Mouse (Mus musculus) gastrocnemius, adult 2 months (tissue): Measurements from ENCODE around the gene Hist1h2ad. TPM values are rescaled to one million over a fixed set of nuclear protein-coding genes. Genes with fewer than 3 reads are reported as not detected.
"Not testable (repeated sequence)": the region's sequence is repeated elsewhere in the genome, so short reads cannot be mapped to it uniquely, and the experiment has no call there.

Experiments used
- DNase-seq: peaks from one replicate; pipeline ENCODE4 v3.0.0; 2022
- H3K27ac ChIP-seq: fragments of 200-600 bp; 2 replicates; pipeline ENCODE4 v1.8.1; 2022; ENCODE audit warnings: mild to moderate bottlenecking
- H3K4me3 ChIP-seq: fragments of 200-600 bp; 2 replicates; pipeline ENCODE4 v1.8.1; 2022; ENCODE audit warnings: mild to moderate bottlenecking, moderate library complexity
- CTCF ChIP-seq: fragments of 200-600 bp; IDR thresholded peaks from 2 replicates; pipeline ENCODE4 v1.8.1; 2022; ENCODE audit warnings: antibody characterized with exemption, mild to moderate bottlenecking, moderate library complexity
- intact Hi-C: fragments of 180-260 bp; cut with DNase I; formaldehyde crosslinking; loops from one replicate; pipeline ENCODE4 v1.15.1; 2025
- total RNA-seq, 2 experiments: library from RNA; stranded (reverse); gene quantifications; 2 replicates each; pipeline ENCODE4 v1.2.3; 2021

The Hist1h2ad gene
- total RNA-seq, 2 experiments from 2014 or later = 1.0 to 1.3 TPM

- peak overlapping the region; percentile 85 for H3K4me3 ChIP-seq
- TF ChIP-seq CTCF = no peak
- H3K27ac ChIP-seq = peak overlapping the region; percentile 95
Observed at GRCm38 (mm10) chr13:23586940-23587225, 12.7 kb downstream of the Hist1h2ad start.

DNA sequence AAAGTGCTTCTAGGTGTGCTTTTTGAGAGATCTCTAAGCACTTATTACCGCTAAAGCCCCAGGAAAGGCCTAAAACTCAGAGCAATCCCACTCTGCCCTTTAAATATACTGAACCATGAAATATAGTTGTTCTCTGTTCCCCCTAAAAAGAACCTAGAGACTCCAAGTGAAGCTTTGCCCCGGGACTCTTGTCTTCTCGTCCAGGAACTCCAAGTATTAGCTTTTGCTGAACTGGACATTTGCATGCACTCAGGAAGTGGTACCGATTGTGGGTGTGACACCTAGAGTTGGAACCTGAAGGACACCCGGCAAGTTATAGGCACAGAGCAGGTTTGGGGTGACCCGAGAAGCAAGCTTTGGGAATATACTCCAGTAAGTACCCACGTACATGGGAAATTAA lies 17.0 kb downstream of the Hist1h2ad start:
- DNase-seq = no peak
- no peak overlapping the region for H3K27ac ChIP-seq
- intact Hi-C loops = no loop called here

More at GRCm38 (mm10) chr13:23586940-23587225, 12.7 kb downstream of the Hist1h2ad start:
- DNase-seq = no peak
- intact Hi-C loops = loop anchor here (5.0 kb wide), 1 partner anchor 1545 kb away; the partner anchor contains the start of genes Hist1h2ag, Hist1h2bj and Hist1h4i

GRCm38 (mm10) chr13:23591886-23592285 lies 17.7 kb downstream of the Hist1h2ad start:
- intact Hi-C loops, H3K4me3 ChIP-seq, DNase-seq, H3K27ac ChIP-seq: not testable (repeated sequence)

More for the DNA sequence above, 17.0 kb downstream of the Hist1h2ad start:
- no peak overlapping the region for H3K4me3 ChIP-seq
- TF ChIP-seq CTCF = no peak

- Histone ChIP-seq H3K27ac (no peak overlapping the region), H3K4me3 (no peak overlapping the region)
- no peak for TF ChIP-seq CTCF
- no peak for DNase-seq
- intact Hi-C loops = no loop called here
Observed at GRCm38 (mm10) chr13:23592614-23593013, 18.4 kb downstream of the Hist1h2ad start.

GRCm38 (mm10) chr13:23593051-23593770 lies 19.0 kb downstream of the Hist1h2ad start:
- DNase-seq = no peak
- H3K27ac ChIP-seq = 0 out of 2 replicates have a peak overlapping the region, but pooled peaks have one; percentile 28
- no peak overlapping the region for H3K4me3 ChIP-seq
- intact Hi-C loops = no loop called here
- no peak for TF ChIP-seq CTCF

GRCm38 (mm10) chr13:23595185-23595584 lies 21.0 kb downstream of the Hist1h2ad start:
- TF ChIP-seq CTCF = no peak
- intact Hi-C loops = loop anchor here (5.0 kb wide), 1 partner anchor 73 kb away; no protein-coding TSS in a partner anchor
- no peak for DNase-seq
- Histone ChIP-seq H3K4me3 (no peak overlapping the region), H3K27ac (no peak overlapping the region)

GRCm38 (mm10) chr13:23595622-23596372 lies 21.6 kb downstream of the Hist1h2ad start:
- TF ChIP-seq CTCF = no peak
- intact Hi-C loops = loop anchor here (5.0 kb wide), 1 partner anchor 73 kb away; no protein-coding TSS in a partner anchor
- H3K27ac ChIP-seq = no peak overlapping the region
- no peak overlapping the region for H3K4me3 ChIP-seq
- no peak for DNase-seq

DNA sequence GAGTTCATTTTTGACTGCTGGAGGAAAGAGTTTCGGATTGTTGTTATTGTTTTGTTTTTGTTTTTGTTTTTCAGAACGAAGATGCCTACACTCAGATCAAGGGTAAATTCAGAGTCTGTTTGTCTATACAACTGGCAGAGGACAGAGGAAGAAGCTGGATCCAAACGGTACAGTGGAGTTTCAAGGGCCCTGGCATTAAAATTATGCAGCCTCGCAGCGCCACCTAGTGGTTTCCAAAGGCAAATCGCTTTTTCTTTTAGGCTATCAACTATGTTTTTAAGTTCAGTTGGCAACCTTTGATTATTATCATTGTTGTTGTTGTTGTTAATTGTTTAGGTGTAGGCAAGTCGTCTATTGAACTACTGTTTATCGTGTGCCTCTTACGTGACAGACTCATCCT lies 23.8 kb downstream of the Hist1h2ad start:
- peak; percentile 94 for TF ChIP-seq CTCF
- peak; percentile 80 for DNase-seq
- intact Hi-C loops = loop anchor here (1.0 to 5.0 kb wide), 2 partner anchors 76 to 174 kb away; no protein-coding TSS in a partner anchor
- Histone ChIP-seq H3K27ac (no peak overlapping the region), H3K4me3 (no peak overlapping the region)

DNA sequence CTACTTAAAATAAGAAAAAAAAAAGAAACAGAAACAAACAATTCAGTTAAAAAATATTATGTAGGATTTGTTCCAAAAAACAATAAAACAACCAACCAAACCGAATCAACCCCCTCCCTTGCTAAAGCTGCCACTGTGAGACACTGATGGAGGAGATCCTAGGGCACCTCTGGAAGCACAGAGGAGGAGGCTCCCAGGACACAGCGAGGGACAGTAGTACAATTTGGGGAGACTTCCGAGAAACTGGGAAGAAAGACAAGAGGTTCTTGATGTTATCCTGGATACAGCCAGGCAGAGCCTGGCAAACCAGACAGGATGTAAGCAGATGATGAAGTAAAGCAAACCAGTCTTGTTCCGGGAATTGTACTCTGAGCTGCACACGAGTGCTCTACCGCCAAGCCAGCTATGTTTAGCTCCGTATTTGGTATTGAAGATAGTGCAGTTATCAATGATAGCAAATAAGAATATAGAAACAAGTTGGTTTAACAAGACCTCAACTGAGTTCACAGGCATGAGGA lies 29.1 kb downstream of the Hist1h2ad start:
- intact Hi-C loops = no loop called here
- no peak for DNase-seq
- H3K27ac ChIP-seq = no peak overlapping the region
- TF ChIP-seq CTCF = no peak
- no peak overlapping the region for H3K4me3 ChIP-seq

- intact Hi-C loops = no loop called here
- no peak for TF ChIP-seq CTCF
- no peak for DNase-seq
- Histone ChIP-seq H3K4me3 (no peak overlapping the region), H3K27ac (no peak overlapping the region)
Observed at GRCm38 (mm10) chr13:23604452-23604851, 30.3 kb downstream of the Hist1h2ad start.

DNA sequence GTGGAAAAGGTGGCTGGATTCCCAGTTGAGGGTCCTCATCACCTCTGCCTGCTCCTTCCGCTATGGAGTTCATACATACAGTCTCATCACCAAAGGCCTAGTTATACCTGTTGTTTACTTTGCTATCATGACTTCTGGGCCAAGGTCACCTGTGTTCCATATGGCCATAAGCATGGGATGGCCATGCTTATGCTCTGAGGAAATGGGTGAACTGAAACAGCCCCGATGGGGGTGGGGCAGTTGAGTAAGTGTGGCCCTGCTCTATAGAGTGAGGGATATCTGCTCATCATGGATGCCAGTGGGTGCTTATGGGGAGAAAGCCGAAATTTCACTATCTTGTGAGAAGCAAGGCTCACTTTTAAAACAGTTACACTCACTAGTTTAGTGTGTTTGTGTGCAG lies 30.9 kb downstream of the Hist1h2ad start:
- no peak for TF ChIP-seq CTCF
- DNase-seq = no peak
- no peak overlapping the region for H3K4me3 ChIP-seq
- no peak overlapping the region for H3K27ac ChIP-seq
- intact Hi-C loops = no loop called here

- DNase-seq = no peak
- no peak overlapping the region for H3K4me3 ChIP-seq
- intact Hi-C loops = no loop called here
- no peak for TF ChIP-seq CTCF
- no peak overlapping the region for H3K27ac ChIP-seq
Observed at GRCm38 (mm10) chr13:23609209-23609608, 35.0 kb downstream of the Hist1h2ad start.

- intact Hi-C loops = no loop called here
- H3K27ac ChIP-seq = no peak overlapping the region
- no peak for DNase-seq
- no peak overlapping the region for H3K4me3 ChIP-seq
- no peak for TF ChIP-seq CTCF
Observed at GRCm38 (mm10) chr13:23609844-23610243, 35.7 kb downstream of the Hist1h2ad start.
